Mouse (Mus musculus) hindbrain, embryonic 11.5 days (tissue): ENCODE results near the gene Fam32a. TPM values are rescaled to one million over a fixed set of nuclear protein-coding genes. Genes with fewer than 3 reads are reported as not detected.

Experiments
- ATAC-seq: fragments of 200-750 bp; cut with Nextera tagmentation; 2 replicates; pipeline ENCODE4 v1.8.0; 2017; ENCODE audit warnings: mild to moderate bottlenecking, moderate TSS enrichment, moderate library complexity; ENCODE audit not compliant: low FRiP score
- DNase-seq: peaks from one replicate; pipeline ENCODE4 v3.0.0-alpha.2; 2015; ENCODE audit warnings: low spot score
- H3K27ac ChIP-seq: fragments of 300-500 bp; sonication (generic); 2 replicates; pipeline ENCODE4 v1.5.1; 2014; ENCODE audit warnings: mild to moderate bottlenecking, low read depth, low read length
- H3K27me3 ChIP-seq: fragments of 300-500 bp; sonication (generic); 2 replicates; pipeline ENCODE4 v1.6.1; 2014; ENCODE audit warnings: mild to moderate bottlenecking, low read length, moderate library complexity, mixed read lengths; ENCODE audit not compliant: control insufficient read depth, insufficient read depth
- H3K36me3 ChIP-seq: fragments of 300-500 bp; sonication (generic); 2 replicates; pipeline ENCODE4 v1.6.1; 2014; ENCODE audit warnings: mild to moderate bottlenecking, low read length, moderate library complexity, mixed read lengths; ENCODE audit not compliant: control insufficient read depth, insufficient read depth
- H3K4me1 ChIP-seq: fragments of 300-500 bp; sonication (generic); replicated peaks from 2 replicates; pipeline ENCODE4 v1.6.1; 2014; ENCODE audit warnings: low read length, mixed read lengths; ENCODE audit not compliant: control insufficient read depth, insufficient read depth
- H3K4me2 ChIP-seq: fragments of 300-500 bp; sonication (generic); replicated peaks from 2 replicates; pipeline ENCODE4 v1.6.1; 2014; ENCODE audit warnings: mild to moderate bottlenecking, low read depth, low read length
- H3K4me3 ChIP-seq: fragments of 300-500 bp; sonication (generic); 2 replicates; pipeline ENCODE4 v1.5.1; 2014; ENCODE audit warnings: low read depth, low read length
- H3K9ac ChIP-seq: fragments of 300-500 bp; sonication (generic); 2 replicates; pipeline ENCODE4 v1.6.1; 2014; ENCODE audit warnings: low read depth, low read length
- H3K9me3 ChIP-seq: fragments of 300-500 bp; sonication (generic); 2 replicates; pipeline ENCODE4 v1.6.1; 2016; ENCODE audit warnings: low read length; ENCODE audit not compliant: control insufficient read depth
- WGBS: fragments of 180-500 bp; shearing (Covaris S2); extraction: QIAGEN DNeasy Blood & Tissue Kit; methylation state at CpG from one replicate; pipeline ENCODE4 v1.1.7; 2014; 5-methylcytosine and 5-hydroxymethylcytosine counted together
- polyA plus RNA-seq: library from polyadenylated mRNA; unstranded; fragments of >200 nt; fragmentation: Nextera tagmentation; extraction: Ambion mirVana; gene quantifications from 2 replicates; pipeline ENCODE4 v1.2.1, GENCODE M21; 2014

The Fam32a gene
- polyA plus RNA-seq, 1 experiment from 2014 or later, result 75.9 TPM

DNA sequence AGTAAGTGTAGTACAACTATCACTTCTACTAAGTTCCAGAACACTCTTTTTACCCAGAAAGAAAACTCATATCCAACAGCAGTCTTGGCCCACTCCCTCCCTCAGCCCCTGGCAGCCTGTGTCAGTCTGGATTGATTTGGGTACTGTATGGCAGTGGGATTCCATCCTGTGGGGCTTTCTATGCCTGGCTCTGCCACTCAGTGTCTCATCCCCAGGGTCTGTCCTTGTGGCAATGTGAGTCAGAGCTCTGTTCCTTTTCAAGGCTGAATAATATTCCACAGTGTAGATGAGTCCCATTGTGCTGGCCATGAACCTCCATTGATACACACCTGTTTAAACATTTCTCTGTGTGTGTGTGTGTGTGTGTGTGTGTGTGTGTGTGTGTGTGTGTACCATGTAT, 47.1 kb downstream of the Fam32a start:
- Histone ChIP-seq H3K4me1 (no peaks in the 10 kb centered on the region), H3K4me2 (no peak overlapping the region), H3K9me3 (no peaks in the 10 kb centered on the region), H3K9ac (no peak overlapping the region), H3K36me3 (no peaks in the 10 kb centered on the region), H3K4me3 (no peak overlapping the region), H3K27me3 (no peaks in the 10 kb centered on the region), H3K27ac (no peak overlapping the region)
- no peak for DNase-seq
- no peak for ATAC-seq

DNA sequence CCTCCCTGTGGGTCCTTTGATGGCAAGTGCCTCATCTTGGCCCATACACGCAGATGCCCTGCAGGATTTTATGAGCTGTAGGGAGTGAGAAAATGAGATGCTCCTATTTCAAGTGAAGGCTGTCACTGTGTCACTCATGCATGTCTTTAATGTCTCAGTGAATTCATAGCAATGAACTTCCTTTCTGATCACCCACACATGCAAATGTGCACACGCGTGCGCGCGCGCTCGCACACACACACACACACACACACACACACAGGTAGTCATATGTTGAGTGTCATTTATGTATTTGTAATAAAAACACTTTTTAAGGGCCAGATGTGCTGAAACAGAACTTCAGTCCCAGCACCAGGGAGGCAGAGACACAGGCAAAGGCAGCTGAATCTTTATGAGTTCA, 47.6 kb downstream of the Fam32a start:
- H3K27me3 ChIP-seq, result no peaks in the 10 kb centered on the region
- ATAC-seq, result no peak
- no peak overlapping the region for H3K27ac ChIP-seq
- DNase-seq, result no peak
- no peak overlapping the region for H3K4me2 ChIP-seq
- no peaks in the 10 kb centered on the region for H3K9me3 ChIP-seq
- H3K36me3 ChIP-seq, result no peaks in the 10 kb centered on the region
- H3K4me3 ChIP-seq, result no peak overlapping the region
- over 99% methylated on average over 8 of the region's 8 CpGs for WGBS
- H3K4me1 ChIP-seq, result no peaks in the 10 kb centered on the region
- no peak overlapping the region for H3K9ac ChIP-seq

DNA sequence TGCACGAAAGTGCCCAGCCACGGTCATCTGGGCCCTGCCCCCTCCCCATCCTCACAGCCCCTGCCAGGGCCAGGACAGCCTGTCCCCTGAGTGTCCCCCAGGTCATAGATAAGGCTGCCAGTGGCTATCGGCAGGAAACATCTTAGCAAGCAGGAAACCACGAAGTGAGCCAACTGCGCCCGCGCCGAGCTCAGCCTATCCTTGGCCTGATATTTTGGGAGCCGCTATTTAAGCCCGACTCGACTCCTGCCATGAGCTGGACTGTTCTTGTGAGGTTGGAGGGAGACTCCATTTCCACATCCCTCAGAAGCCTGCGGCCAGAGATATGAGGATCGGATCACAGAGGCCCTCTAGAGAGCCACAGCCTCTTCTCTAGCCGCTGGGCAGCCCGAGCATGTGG, 48.8 kb downstream of the Fam32a start:
- Histone ChIP-seq H3K27ac (no peak overlapping the region), H3K9ac (no peak overlapping the region), H3K9me3 (no peaks in the 10 kb centered on the region), H3K4me2 (no peak overlapping the region), H3K4me1 (no peaks in the 10 kb centered on the region), H3K36me3 (no peaks in the 10 kb centered on the region), H3K27me3 (no peaks in the 10 kb centered on the region), H3K4me3 (no peak overlapping the region)
- ATAC-seq (no peak), DNase-seq (no peak)
- 86% methylated on average over 15 of the region's 15 CpGs for WGBS

DNA sequence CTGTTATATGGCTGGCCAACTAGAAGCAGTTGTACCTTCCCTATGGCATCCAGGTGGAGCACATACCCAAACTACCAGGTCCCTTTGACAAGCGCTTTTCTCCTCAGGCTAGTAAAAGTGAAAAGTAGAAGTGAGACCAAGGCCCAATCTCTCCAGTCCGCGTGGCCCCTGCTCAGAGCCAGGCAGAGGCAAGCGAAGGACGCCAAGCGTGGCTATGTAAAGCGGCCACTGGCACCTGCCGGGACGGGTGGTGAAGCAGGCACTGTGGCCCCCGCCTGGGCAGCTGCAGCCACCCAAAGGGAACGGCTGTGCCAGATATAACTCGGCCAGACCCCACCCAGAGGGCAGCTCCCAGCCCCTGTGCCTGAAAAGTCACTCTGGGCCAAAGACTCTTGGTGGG, 51.1 kb downstream of the Fam32a start:
- no peak for ATAC-seq
- no peaks in the 10 kb centered on the region for H3K36me3 ChIP-seq
- no peak for DNase-seq
- no peaks in the 10 kb centered on the region for H3K4me1 ChIP-seq
- 90% methylated on average over 12 of the region's 12 CpGs for WGBS
- H3K9ac ChIP-seq, result no peak overlapping the region
- H3K27ac ChIP-seq, result no peak overlapping the region
- H3K4me2 ChIP-seq, result no peak overlapping the region
- H3K4me3 ChIP-seq, result no peak overlapping the region
- H3K9me3 ChIP-seq, result no peaks in the 10 kb centered on the region
- H3K27me3 ChIP-seq, result no peaks in the 10 kb centered on the region

DNA sequence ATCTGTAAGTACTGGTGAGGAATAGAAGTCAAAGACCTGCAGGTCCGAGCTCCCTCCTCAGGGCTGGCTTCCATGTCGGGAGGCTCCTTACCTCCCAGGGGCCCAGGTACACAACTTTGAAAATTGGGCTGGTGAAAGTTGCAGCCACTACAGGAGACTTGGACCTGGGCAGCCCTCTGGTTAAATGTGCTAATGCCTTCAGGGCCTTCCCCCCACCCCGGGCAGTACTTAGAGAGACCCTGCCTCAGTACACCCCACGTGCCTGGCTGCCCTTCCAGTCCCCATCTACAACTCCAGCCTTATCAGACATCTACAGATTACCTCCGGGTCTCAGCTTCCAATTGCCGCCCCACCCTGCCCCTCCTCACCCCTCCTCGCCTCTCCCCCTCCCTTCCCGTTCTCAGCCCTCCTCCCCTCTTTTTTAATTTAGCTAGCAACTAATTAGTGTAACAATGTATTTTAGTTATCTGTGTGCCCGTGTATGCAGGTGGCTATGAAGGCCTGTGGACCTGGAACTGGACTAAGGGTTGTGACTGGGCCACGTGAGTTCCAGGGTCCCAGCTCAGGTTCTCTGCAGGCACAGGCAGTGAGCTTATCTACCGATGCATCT, 51.6 kb downstream of the Fam32a start:
- H3K27ac ChIP-seq, result no peak overlapping the region
- no peak overlapping the region for H3K4me2 ChIP-seq
- H3K9ac ChIP-seq, result no peak overlapping the region
- H3K4me3 ChIP-seq, result no peak overlapping the region
- no peaks in the 10 kb centered on the region for H3K27me3 ChIP-seq
- no peaks in the 10 kb centered on the region for H3K4me1 ChIP-seq
- no peak for DNase-seq
- H3K36me3 ChIP-seq, result no peaks in the 10 kb centered on the region
- no peaks in the 10 kb centered on the region for H3K9me3 ChIP-seq
- WGBS, result 79% methylated on average over 11 of the region's 11 CpGs
- ATAC-seq, result no peak

DNA sequence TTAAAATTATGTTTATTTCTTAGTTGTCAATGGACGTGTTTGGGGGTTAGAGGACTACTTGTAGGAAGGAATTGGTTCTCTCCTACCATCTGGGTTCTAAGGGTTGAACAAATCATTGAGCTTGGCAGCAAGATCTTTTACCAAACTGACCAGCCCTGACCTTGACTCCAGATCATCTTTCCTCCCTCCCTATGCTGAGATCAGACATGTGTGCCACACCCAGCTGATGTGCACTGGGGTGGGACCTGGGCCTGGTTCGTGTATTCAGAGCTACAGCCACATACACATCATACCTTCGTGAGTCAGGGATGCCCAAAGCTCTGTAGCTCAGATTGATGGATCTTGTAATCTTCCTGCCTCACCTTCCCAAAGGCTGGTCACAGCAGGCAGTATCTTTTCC, 52.2 kb downstream of the Fam32a start:
- Histone ChIP-seq H3K27me3 (no peaks in the 10 kb centered on the region), H3K27ac (no peak overlapping the region), H3K4me3 (no peak overlapping the region), H3K36me3 (no peaks in the 10 kb centered on the region), H3K4me2 (no peak overlapping the region), H3K9ac (no peak overlapping the region), H3K4me1 (no peaks in the 10 kb centered on the region), H3K9me3 (no peaks in the 10 kb centered on the region)
- WGBS, result 72% methylated on average over 3 of the region's 3 CpGs
- ATAC-seq (no peak), DNase-seq (no peak)

DNA sequence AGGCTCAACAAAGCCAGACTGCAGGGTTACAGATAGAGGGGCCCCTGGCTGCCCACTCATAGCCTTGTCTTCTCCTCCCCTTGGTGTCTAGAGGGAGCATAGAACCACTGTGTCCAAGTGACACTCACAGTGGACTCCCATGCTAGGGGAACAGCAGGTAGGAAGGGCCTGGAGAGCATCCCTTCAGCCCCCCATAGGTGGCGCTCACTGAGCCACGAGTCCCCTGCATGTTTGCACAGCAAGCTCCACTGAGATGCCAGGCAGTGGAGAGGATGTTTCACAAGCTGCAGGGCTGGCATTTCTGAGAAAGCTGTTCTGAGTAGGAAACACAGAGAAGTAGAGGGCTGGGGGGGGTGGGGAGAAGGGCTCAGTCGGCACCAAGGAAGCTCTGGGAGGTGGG, 52.8 kb downstream of the Fam32a start:
- no peak for ATAC-seq
- H3K4me1 ChIP-seq, result no peaks in the 10 kb centered on the region
- 23% methylated on average over 3 of the region's 3 CpGs for WGBS

DNA sequence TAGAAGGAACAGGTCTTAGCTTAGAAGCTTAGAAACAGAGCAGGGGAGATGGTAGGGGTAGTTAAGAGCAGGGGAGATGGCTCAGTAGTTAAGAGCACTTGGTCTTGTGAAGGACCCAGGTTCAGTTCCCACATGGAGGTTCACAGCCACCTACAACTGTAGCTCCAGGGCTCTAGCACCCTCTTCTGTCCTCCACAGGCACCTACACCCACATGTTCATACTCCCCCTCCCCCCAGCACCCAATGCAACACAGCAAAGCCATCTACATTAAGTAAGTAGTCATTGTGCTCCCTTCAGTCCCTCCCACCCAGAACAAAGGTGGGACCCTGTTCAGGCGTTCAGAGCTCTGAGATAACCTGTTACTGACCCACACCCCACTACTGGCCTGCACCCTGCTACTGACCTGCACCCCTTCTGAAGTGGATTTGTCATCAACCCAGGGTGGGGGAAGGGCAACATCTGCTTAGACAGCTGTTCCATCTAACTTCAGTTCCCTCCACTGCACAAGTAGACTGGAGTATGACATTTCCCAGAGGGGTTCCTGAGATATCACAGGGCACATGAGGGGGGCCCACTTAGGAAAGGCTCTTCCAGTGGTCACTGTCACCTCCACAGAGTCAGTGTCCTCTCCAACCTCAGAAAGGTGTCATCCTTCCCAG, 53.7 kb downstream of the Fam32a start:
- 60% methylated on average over 1 of the region's 1 CpGs for WGBS
- no peak for ATAC-seq

More for the DNA sequence above, 52.8 kb downstream of the Fam32a start:
- DNase-seq, result peak; percentile 67
- Histone ChIP-seq H3K36me3 (no peaks in the 10 kb centered on the region), H3K9ac (no peak overlapping the region), H3K4me2 (no peak overlapping the region), H3K4me3 (no peak overlapping the region), H3K27ac (no peak overlapping the region), H3K9me3 (no peaks in the 10 kb centered on the region), H3K27me3 (no peaks in the 10 kb centered on the region)

DNA sequence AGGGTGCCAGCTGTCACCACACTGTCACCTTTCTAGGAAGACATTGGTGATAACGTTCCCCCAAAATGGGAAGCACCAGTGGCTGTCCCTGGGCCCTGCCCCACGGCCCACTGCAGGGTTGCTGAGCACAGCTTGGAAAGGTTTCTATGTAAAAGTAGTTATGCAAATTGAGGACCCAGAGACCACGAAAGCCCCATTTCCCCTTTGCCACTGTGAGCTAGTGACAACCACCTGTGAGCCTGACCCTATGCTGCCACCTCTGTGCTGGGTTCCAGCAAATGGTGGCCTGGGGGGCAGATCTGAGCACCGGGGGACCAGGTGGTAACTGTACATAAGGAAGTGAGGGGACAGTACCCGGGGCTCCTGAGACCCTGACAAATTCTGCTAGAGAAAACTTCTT, 54.3 kb downstream of the Fam32a start:
- H3K27me3 ChIP-seq, result no peaks in the 10 kb centered on the region
- H3K27ac ChIP-seq, result no peak overlapping the region
- WGBS, result 78% methylated on average over 5 of the region's 5 CpGs
- H3K4me2 ChIP-seq, result no peak overlapping the region
- H3K9me3 ChIP-seq, result no peaks in the 10 kb centered on the region
- ATAC-seq (no peak), DNase-seq (no peak)
- no peak overlapping the region for H3K4me3 ChIP-seq
- no peaks in the 10 kb centered on the region for H3K36me3 ChIP-seq
- no peaks in the 10 kb centered on the region for H3K4me1 ChIP-seq
- H3K9ac ChIP-seq, result no peak overlapping the region

More for the DNA sequence above, 53.7 kb downstream of the Fam32a start:
- Histone ChIP-seq H3K9me3 (no peaks in the 10 kb centered on the region), H3K4me3 (no peak overlapping the region), H3K4me1 (no peaks in the 10 kb centered on the region), H3K36me3 (no peaks in the 10 kb centered on the region), H3K4me2 (no peak overlapping the region), H3K27me3 (no peaks in the 10 kb centered on the region), H3K9ac (no peak overlapping the region), H3K27ac (no peak overlapping the region)
- DNase-seq, result no peak
